Mouse (Mus musculus): ENCODE measurements around the gene Gch1.

DNA sequence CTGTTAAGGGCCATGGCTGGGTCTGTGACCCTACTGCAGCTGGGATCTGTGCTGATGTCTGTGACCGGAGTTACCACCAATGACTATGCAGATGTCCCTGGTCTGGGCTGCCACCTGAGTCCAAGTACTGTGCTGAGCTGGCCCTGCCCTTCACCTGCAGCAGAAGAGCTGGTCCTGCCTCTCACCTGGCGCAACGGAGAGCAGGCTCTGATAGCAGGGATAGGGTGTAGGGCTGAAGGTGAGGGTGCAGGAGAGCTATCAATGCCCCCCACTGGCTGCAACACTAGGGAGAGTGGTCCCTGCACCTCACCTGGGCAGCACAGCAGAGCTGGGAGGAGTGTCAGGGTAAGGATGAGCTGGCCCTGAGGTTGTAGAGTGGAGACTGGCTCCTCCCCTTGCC is 17.4 kb upstream of the Gch1 start:
- TF ChIP-seq CTCF (IDR thresholded peaks at IDR 0.05; ENCODE audit: low read depth) (no peak), EP300 (IDR thresholded peaks at IDR 0.05; ENCODE audit: low read depth) (no peak)
